Mouse (Mus musculus): ENCODE measurements at regions not wholly inside any gene's neighbourhood (a gene's known extent, or its start where the extent isn't known, plus 50 kb on each side); places are given as distances from the start of the nearest gene placed in this dataset.
A peak's percentile ranks its signal among the peaks of the same experiment; 100 is the strongest.

- Histone ChIP-seq H3K27ac (ENCODE audit: low read depth, low read length) (no peak overlapping the region), H3K9me3 (ENCODE audit: control insufficient read depth, low read length) (no peaks in the 10 kb centered on the region), H3K4me1 (replicated peaks; ENCODE audit: control insufficient read depth, insufficient read depth, low read length) (no peaks in the 10 kb centered on the region), H3K4me2 (replicated peaks; ENCODE audit: low read depth, low read length) (no peak overlapping the region), H3K36me3 (ENCODE audit: control insufficient read depth, insufficient read depth, low read length) (no peaks in the 10 kb centered on the region), H3K9ac (ENCODE audit: low read depth, low read length) (no peak overlapping the region), H3K27me3 (ENCODE audit: control insufficient read depth, insufficient read depth, low read length) (no peaks in the 10 kb centered on the region), H3K4me3 (ENCODE audit: low read depth, low read length) (no peak overlapping the region)
- DNase-seq (ENCODE audit: low spot score), result no peak
- ATAC-seq (ENCODE audit: low FRiP score), result no peak
- WGBS, result 84% methylated on average over 5 of the region's 5 CpGs
Measured at GRCm38 (mm10) chr4:66622650-66623394, 204.6 kb upstream of the Tlr4 start.

- no peak for DNase-seq (ENCODE audit: low spot score)
- no peak overlapping the region for H3K4me2 ChIP-seq (replicated peaks; ENCODE audit: low read depth, low read length)
- ATAC-seq (ENCODE audit: low FRiP score), result no peak
- H3K36me3 ChIP-seq (ENCODE audit: control insufficient read depth, insufficient read depth, low read length), result no peaks in the 10 kb centered on the region
- no peak overlapping the region for H3K27ac ChIP-seq (ENCODE audit: low read depth, low read length)
- WGBS, result 70% methylated on average over 2 of the region's 2 CpGs
- no peaks in the 10 kb centered on the region for H3K9me3 ChIP-seq (ENCODE audit: control insufficient read depth, low read length)
- no peaks in the 10 kb centered on the region for H3K4me1 ChIP-seq (replicated peaks; ENCODE audit: control insufficient read depth, insufficient read depth, low read length)
- no peak overlapping the region for H3K9ac ChIP-seq (ENCODE audit: low read depth, low read length)
- no peak overlapping the region for H3K4me3 ChIP-seq (ENCODE audit: low read depth, low read length)
- no peaks in the 10 kb centered on the region for H3K27me3 ChIP-seq (ENCODE audit: control insufficient read depth, insufficient read depth, low read length)
Measured at GRCm38 (mm10) chr4:66618811-66619440, 208.5 kb upstream of the Tlr4 start.

- Histone ChIP-seq H3K9me3 (ENCODE audit: control insufficient read depth, low read length) (no peaks in the 10 kb centered on the region), H3K27ac (ENCODE audit: low read depth, low read length) (no peak overlapping the region), H3K4me1 (replicated peaks; ENCODE audit: control insufficient read depth, insufficient read depth, low read length) (no peaks in the 10 kb centered on the region), H3K4me2 (replicated peaks; ENCODE audit: low read depth, low read length) (no peak overlapping the region), H3K27me3 (ENCODE audit: control insufficient read depth, insufficient read depth, low read length) (no peaks in the 10 kb centered on the region), H3K36me3 (ENCODE audit: control insufficient read depth, insufficient read depth, low read length) (no peaks in the 10 kb centered on the region), H3K9ac (ENCODE audit: low read depth, low read length) (no peak overlapping the region), H3K4me3 (ENCODE audit: low read depth, low read length) (no peak overlapping the region)
- 85% methylated on average over 7 of the region's 7 CpGs for WGBS
- ATAC-seq (ENCODE audit: low FRiP score), result no peak
- DNase-seq (ENCODE audit: low spot score), result no peak
Measured at GRCm38 (mm10) chr4:66617743-66618736, 209.3 kb upstream of the Tlr4 start.

- WGBS, result 81% methylated on average over 4 of the region's 4 CpGs
- Histone ChIP-seq H3K4me1 (replicated peaks; ENCODE audit: control insufficient read depth, insufficient read depth, low read length) (no peaks in the 10 kb centered on the region), H3K9ac (ENCODE audit: low read depth, low read length) (no peak overlapping the region), H3K4me3 (ENCODE audit: low read depth, low read length) (no peak overlapping the region), H3K36me3 (ENCODE audit: control insufficient read depth, insufficient read depth, low read length) (no peaks in the 10 kb centered on the region), H3K27ac (ENCODE audit: low read depth, low read length) (no peak overlapping the region), H3K9me3 (ENCODE audit: control insufficient read depth, low read length) (no peaks in the 10 kb centered on the region), H3K27me3 (ENCODE audit: control insufficient read depth, insufficient read depth, low read length) (no peaks in the 10 kb centered on the region), H3K4me2 (replicated peaks; ENCODE audit: low read depth, low read length) (no peak overlapping the region)
- no peak for DNase-seq (ENCODE audit: low spot score)
- ATAC-seq (ENCODE audit: low FRiP score), result no peak
Measured at GRCm38 (mm10) chr4:66617101-66617500, 210.3 kb upstream of the Tlr4 start.

GRCm38 (mm10) chr4:66604849-66605248 lies 200.4 kb upstream of the Astn2 start:
- DNase-seq (ENCODE audit: low spot score) (no peak), ATAC-seq (ENCODE audit: low FRiP score) (no peak)
- H3K4me2 ChIP-seq (replicated peaks; ENCODE audit: low read depth, low read length), result no peak overlapping the region
- no peaks in the 10 kb centered on the region for H3K4me1 ChIP-seq (replicated peaks; ENCODE audit: control insufficient read depth, insufficient read depth, low read length)
- H3K9me3 ChIP-seq (ENCODE audit: control insufficient read depth, low read length), result no peaks in the 10 kb centered on the region
- H3K27ac ChIP-seq (ENCODE audit: low read depth, low read length), result no peak overlapping the region
- H3K36me3 ChIP-seq (ENCODE audit: control insufficient read depth, insufficient read depth, low read length), result no peaks in the 10 kb centered on the region
- H3K4me3 ChIP-seq (ENCODE audit: low read depth, low read length), result no peak overlapping the region
- no peak overlapping the region for H3K9ac ChIP-seq (ENCODE audit: low read depth, low read length)
- H3K27me3 ChIP-seq (ENCODE audit: control insufficient read depth, insufficient read depth, low read length), result no peaks in the 10 kb centered on the region

- Histone ChIP-seq H3K27ac (ENCODE audit: low read depth, low read length) (no peak overlapping the region), H3K9ac (ENCODE audit: low read depth, low read length) (no peak overlapping the region), H3K4me3 (ENCODE audit: low read depth, low read length) (no peak overlapping the region), H3K36me3 (ENCODE audit: control insufficient read depth, insufficient read depth, low read length) (no peaks in the 10 kb centered on the region), H3K4me1 (replicated peaks; ENCODE audit: control insufficient read depth, insufficient read depth, low read length) (no peaks in the 10 kb centered on the region), H3K27me3 (ENCODE audit: control insufficient read depth, insufficient read depth, low read length) (no peaks in the 10 kb centered on the region), H3K4me2 (replicated peaks; ENCODE audit: low read depth, low read length) (no peak overlapping the region), H3K9me3 (ENCODE audit: control insufficient read depth, low read length) (no peaks in the 10 kb centered on the region)
- ATAC-seq (ENCODE audit: low FRiP score) (no peak), DNase-seq (ENCODE audit: low spot score) (no peak)
- 97% methylated on average over 1 of the region's 1 CpGs for WGBS
Measured at GRCm38 (mm10) chr4:66598737-66599136, 194.3 kb upstream of the Astn2 start.

- Histone ChIP-seq H3K36me3 (ENCODE audit: control insufficient read depth, insufficient read depth, low read length) (no peaks in the 10 kb centered on the region), H3K27ac (ENCODE audit: low read depth, low read length) (no peak overlapping the region), H3K27me3 (ENCODE audit: control insufficient read depth, insufficient read depth, low read length) (no peaks in the 10 kb centered on the region), H3K9me3 (ENCODE audit: control insufficient read depth, low read length) (no peaks in the 10 kb centered on the region), H3K9ac (ENCODE audit: low read depth, low read length) (no peak overlapping the region), H3K4me1 (replicated peaks; ENCODE audit: control insufficient read depth, insufficient read depth, low read length) (no peaks in the 10 kb centered on the region), H3K4me2 (replicated peaks; ENCODE audit: low read depth, low read length) (no peak overlapping the region), H3K4me3 (ENCODE audit: low read depth, low read length) (no peak overlapping the region)
- 58% methylated on average over 5 of the region's 5 CpGs for WGBS
- ATAC-seq (ENCODE audit: low FRiP score), result no peak; the same call in 1 of the 2 replicates
- no peak for DNase-seq (ENCODE audit: low spot score)
Measured at GRCm38 (mm10) chr4:66586647-66587046, 182.2 kb upstream of the Astn2 start.

GRCm38 (mm10) chr4:66586166-66586565 lies 181.8 kb upstream of the Astn2 start:
- DNase-seq (ENCODE audit: low spot score), result peak; percentile 1
- Histone ChIP-seq H3K36me3 (ENCODE audit: control insufficient read depth, insufficient read depth, low read length) (no peaks in the 10 kb centered on the region), H3K9me3 (ENCODE audit: control insufficient read depth, low read length) (no peaks in the 10 kb centered on the region), H3K4me2 (replicated peaks; ENCODE audit: low read depth, low read length) (no peak overlapping the region), H3K9ac (ENCODE audit: low read depth, low read length) (no peak overlapping the region), H3K27ac (ENCODE audit: low read depth, low read length) (no peak overlapping the region), H3K27me3 (ENCODE audit: control insufficient read depth, insufficient read depth, low read length) (no peaks in the 10 kb centered on the region), H3K4me1 (replicated peaks; ENCODE audit: control insufficient read depth, insufficient read depth, low read length) (no peaks in the 10 kb centered on the region), H3K4me3 (ENCODE audit: low read depth, low read length) (no peak overlapping the region)
- no peak; the same call in 1 of the 2 replicates for ATAC-seq (ENCODE audit: low FRiP score)
- 20% methylated on average over 3 of the region's 3 CpGs for WGBS
